Mouse (Mus musculus): ENCODE measurements at regions not wholly inside any gene's neighbourhood (a gene's known extent, or its start where the extent isn't known, plus 50 kb on each side); places are given as distances from the start of the nearest gene placed in this dataset.

DNA sequence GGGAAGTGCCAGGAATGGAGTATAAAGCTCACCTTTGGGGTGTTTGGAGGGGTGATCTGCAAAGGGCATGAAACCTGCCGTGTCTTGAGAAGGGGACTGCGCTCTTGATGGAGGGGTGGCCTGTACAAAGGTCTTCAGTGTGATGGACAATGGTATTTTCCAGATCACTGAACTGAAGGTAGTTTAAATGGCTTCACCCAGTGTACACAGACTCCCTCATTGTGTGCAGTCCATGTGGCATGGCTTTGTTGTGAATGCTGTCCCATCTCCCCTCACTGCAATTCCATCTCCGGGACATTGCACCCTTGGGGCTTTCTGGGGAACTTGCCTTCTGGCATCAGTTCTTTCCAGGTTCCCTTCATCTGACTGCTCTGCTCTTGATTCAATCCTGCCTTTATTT lies 288.2 kb downstream of the Ttll7 start:
- H3K36me3 ChIP-seq (ENCODE audit: control insufficient read depth in 1 of 2, insufficient read depth in 2 of 2, low read length in 2 of 2): no peaks in the 10 kb centered on the region
- no peaks in the 10 kb centered on the region for H3K27me3 ChIP-seq (ENCODE audit: control insufficient read depth in 1 of 2, insufficient read depth in 2 of 2, low read length in 2 of 2)
- no peaks in the 10 kb centered on the region for H3K4me1 ChIP-seq (ENCODE audit: control insufficient read depth in 1 of 2, insufficient read depth in 2 of 2, low read length in 2 of 2)
- no peak overlapping the region for H3K4me3 ChIP-seq (ENCODE audit: control insufficient read depth in 1 of 2, insufficient read depth in 1 of 2, low read depth in 2 of 2, low read length in 2 of 2)
- no peaks in the 10 kb centered on the region for H3K9me3 ChIP-seq (replicated peaks; ENCODE audit: insufficient read depth, low read length)
- H3K79me2 ChIP-seq (ENCODE audit: control insufficient read depth, insufficient read depth, low read length, poor library complexity): no peaks in the 10 kb centered on the region
- TF ChIP-seq RCOR1 (IDR thresholded peaks at IDR 0.05; ENCODE audit: low read depth, low read length): no peak
- no peak for TF ChIP-seq BHLHE40 (IDR thresholded peaks at IDR 0.05; ENCODE audit: borderline replicate concordance, low read depth, low read length)
- TF ChIP-seq CHD1 (IDR thresholded peaks at IDR 0.05; ENCODE audit: low read depth, low read length): no peak
- no peak for TF ChIP-seq TBP (IDR thresholded peaks at IDR 0.05; ENCODE audit: low read depth, low read length)
- TF ChIP-seq MXI1 (IDR thresholded peaks at IDR 0.05; ENCODE audit: low read depth, low read length): no peak
- no peak for TF ChIP-seq GABPA (IDR thresholded peaks at IDR 0.05; ENCODE audit: low read depth, low read length)
- TF ChIP-seq ZMIZ1 (IDR thresholded peaks at IDR 0.05; ENCODE audit: low read depth, low read length): no peak
- TF ChIP-seq MAFK (IDR thresholded peaks at IDR 0.05; ENCODE audit: borderline replicate concordance, low read depth, low read length): no peak
- no peak for TF ChIP-seq ZKSCAN1 (IDR thresholded peaks at IDR 0.05; ENCODE audit: low read depth, low read length)
- TF ChIP-seq POLR2A (IDR thresholded peaks at IDR 0.05; ENCODE audit: control insufficient read depth in 1 of 2, insufficient read depth in 1 of 2, low read depth in 1 of 2, low read length in 2 of 2, poor library complexity in 1 of 2): no peak
- no peak for TF ChIP-seq ZNF384 (IDR thresholded peaks at IDR 0.05; ENCODE audit: low read depth, low read length)
- TF ChIP-seq ELF1 (IDR thresholded peaks at IDR 0.05; ENCODE audit: low read depth, low read length): no peak
- no peak for TF ChIP-seq SIN3A (IDR thresholded peaks at IDR 0.05; ENCODE audit: low read length)
- no peak for TF ChIP-seq ZC3H11A (IDR thresholded peaks at IDR 0.05; ENCODE audit: low read depth, low read length)
- TF ChIP-seq RAD21 (IDR thresholded peaks at IDR 0.05; ENCODE audit: low read depth, low read length): no peak
- TF ChIP-seq TAL1 (IDR thresholded peaks at IDR 0.05; ENCODE audit: low read length): no peak
- TF ChIP-seq CTCF (IDR thresholded peaks at IDR 0.05 in 2 of 3, conservative IDR thresholded peaks at IDR 0.05 in 1 of 3; ENCODE audit: control insufficient read depth in 1 of 3, insufficient read depth in 1 of 3, low read depth in 2 of 3, low read length in 3 of 3, poor library complexity in 1 of 3, severe bottlenecking in 1 of 3): no peak
- no peak overlapping the region for H3K9ac ChIP-seq (ENCODE audit: control insufficient read depth, low read depth, low read length, poor library complexity, severe bottlenecking)
- no peak for DNase-seq (ENCODE audit: low read depth, low spot score)
- no peak overlapping the region for H3K27ac ChIP-seq (ENCODE audit: control insufficient read depth, low read depth, low read length)

- no peaks in the 10 kb centered on the region for H3K4me1 ChIP-seq (ENCODE audit: control insufficient read depth in 1 of 2, insufficient read depth in 2 of 2, low read length in 2 of 2)
- H3K36me3 ChIP-seq (ENCODE audit: control insufficient read depth in 1 of 2, insufficient read depth in 2 of 2, low read length in 2 of 2): no peaks in the 10 kb centered on the region
- H3K9me3 ChIP-seq (replicated peaks; ENCODE audit: insufficient read depth, low read length): no peaks in the 10 kb centered on the region
- no peak overlapping the region for H3K4me3 ChIP-seq (ENCODE audit: control insufficient read depth in 1 of 2, insufficient read depth in 1 of 2, low read depth in 2 of 2, low read length in 2 of 2)
- DNase-seq (ENCODE audit: low read depth, low spot score): no peak
- no peak overlapping the region for H3K9ac ChIP-seq (ENCODE audit: control insufficient read depth, low read depth, low read length, poor library complexity, severe bottlenecking)
- no peaks in the 10 kb centered on the region for H3K27me3 ChIP-seq (ENCODE audit: control insufficient read depth in 1 of 2, insufficient read depth in 2 of 2, low read length in 2 of 2)
- no peaks in the 10 kb centered on the region for H3K79me2 ChIP-seq (ENCODE audit: control insufficient read depth, insufficient read depth, low read length, poor library complexity)
- no peak for TF ChIP-seq ZC3H11A (IDR thresholded peaks at IDR 0.05; ENCODE audit: low read depth, low read length)
- TF ChIP-seq ZNF384 (IDR thresholded peaks at IDR 0.05; ENCODE audit: low read depth, low read length): no peak
- TF ChIP-seq NRF1 (IDR thresholded peaks at IDR 0.05; ENCODE audit: insufficient read depth, low read depth, low read length, poor library complexity, severe bottlenecking): no peak
- TF ChIP-seq MAFK (IDR thresholded peaks at IDR 0.05; ENCODE audit: borderline replicate concordance, low read depth, low read length): no peak
- no peak for TF ChIP-seq TAL1 (IDR thresholded peaks at IDR 0.05; ENCODE audit: low read length)
- no peak for TF ChIP-seq EP300 (IDR thresholded peaks at IDR 0.05; ENCODE audit: low read depth in 1 of 2, low read length in 2 of 2)
- TF ChIP-seq MYC (IDR thresholded peaks at IDR 0.05; ENCODE audit: low read depth, low read length): no peak
- no peak for TF ChIP-seq POLR2A (IDR thresholded peaks at IDR 0.05; ENCODE audit: control insufficient read depth in 1 of 2, insufficient read depth in 1 of 2, low read depth in 1 of 2, low read length in 2 of 2, poor library complexity in 1 of 2)
- TF ChIP-seq MXI1 (IDR thresholded peaks at IDR 0.05; ENCODE audit: low read depth, low read length): no peak
- TF ChIP-seq MAX (IDR thresholded peaks at IDR 0.05; ENCODE audit: low read length): no peak
- TF ChIP-seq BHLHE40 (IDR thresholded peaks at IDR 0.05; ENCODE audit: borderline replicate concordance, low read depth, low read length): no peak
- no peak overlapping the region for H3K27ac ChIP-seq (ENCODE audit: control insufficient read depth, low read depth, low read length)
Observed at GRCm38 (mm10) chr3:147153456-147153855, 301.3 kb downstream of the Ttll7 start.

Data from MEL (cell line).